Mouse (Mus musculus) frontal cortex, postnatal 14 days (tissue): ENCODE data around the gene Gpr31b.
"Not testable (repeated sequence)": the region's sequence is repeated elsewhere in the genome, so short reads cannot be mapped to it uniquely, and the experiment has no call there.

Experiments
- DNase-seq, 2 experiments: peaks; one replicate each; pipeline ENCODE4 v3.0.0; 2022; ENCODE audit warnings: low spot score in 2 of 2

Gene Gpr31b

DNA sequence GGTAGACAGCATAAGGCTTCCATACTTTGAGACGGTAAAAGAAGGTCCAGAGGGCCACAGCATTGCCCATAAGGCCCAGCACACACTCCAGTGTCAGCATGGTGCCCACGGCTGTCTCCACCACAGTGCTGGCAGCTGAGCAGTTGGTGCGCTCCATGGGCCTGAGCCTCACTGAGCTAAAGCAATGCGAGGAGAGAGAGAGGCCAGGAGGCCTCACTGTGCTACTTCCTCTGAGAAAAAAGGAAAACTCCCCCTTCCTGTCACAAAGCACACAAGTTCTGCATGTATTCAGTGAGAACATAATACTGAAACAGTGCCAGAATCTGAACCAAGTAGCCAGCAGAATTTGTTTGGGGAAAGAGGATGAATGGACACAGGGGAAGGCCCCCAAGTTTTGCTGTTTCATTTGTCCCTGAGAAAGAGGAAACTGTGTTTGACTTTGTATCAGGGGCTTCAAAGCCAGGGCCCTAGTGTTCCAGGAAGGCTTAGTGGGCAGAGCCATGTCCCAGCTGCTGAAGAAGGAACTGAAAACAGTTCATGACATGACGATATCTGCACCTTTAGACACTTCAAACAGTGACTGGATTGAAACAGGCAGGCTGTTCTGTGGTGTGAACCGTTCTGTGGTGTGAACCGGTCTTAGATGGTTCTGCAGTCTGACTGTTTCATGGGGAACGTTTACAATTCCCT lies at the start of gene Gpr31b:
Gene Gpr31b, minus strand, starts transcription at position 173 of the 690 bp plus-strand sequence.
- not testable (repeated sequence) for DNase-seq

DNA sequence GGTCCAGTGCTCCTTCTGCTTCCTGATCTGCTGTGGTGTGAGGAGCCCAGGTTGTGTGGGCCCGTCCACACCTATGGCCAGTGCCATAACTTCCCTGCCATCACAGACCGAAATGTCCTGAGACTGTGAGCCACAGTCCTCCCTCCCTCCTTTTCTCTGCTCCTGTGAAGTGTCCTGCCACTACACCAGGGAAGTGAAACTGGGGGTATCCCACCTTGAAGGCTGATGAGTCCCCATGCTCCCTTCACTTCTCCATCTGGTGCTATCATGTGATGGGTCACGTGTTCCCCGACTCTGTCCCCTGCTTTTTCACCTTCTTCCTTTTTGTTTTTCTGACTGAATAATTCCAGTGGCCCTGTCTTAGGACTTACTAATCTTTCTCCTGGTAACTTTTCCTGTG lies 40.9 kb upstream of the Gpr31b start:
- not testable (repeated sequence) for DNase-seq

DNA sequence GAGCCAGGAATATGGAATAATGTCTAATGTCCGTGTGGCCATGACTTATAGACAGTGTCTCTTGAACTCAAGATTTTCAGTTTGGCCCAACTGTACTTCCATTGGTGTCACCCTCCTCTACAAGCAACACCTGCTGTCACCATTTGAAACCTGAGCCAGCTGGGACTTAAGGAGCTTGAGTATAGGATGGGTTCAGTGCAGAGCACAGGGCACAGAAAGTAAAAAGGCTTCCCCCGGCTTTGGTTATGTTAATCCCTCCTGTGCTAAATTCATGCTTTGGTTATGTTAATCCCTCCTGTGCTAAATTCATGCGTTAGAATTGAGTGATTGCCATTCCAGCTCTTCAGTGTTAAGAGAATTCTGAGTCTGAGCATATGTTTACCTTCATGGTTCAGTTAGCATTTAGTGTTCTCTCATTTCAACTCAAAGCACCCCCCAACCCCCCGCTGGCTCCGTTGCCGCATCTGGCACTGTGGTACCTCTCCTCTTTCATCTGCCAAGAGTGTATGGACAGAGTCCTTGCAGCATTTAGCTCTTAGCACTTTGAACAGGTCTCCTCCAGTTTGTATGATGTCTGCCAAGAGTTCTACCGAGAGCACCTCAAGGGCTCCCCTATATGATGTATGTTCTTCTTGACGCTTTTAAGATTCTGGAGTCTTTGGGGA lies 40.1 kb upstream of the Gpr31b start:
- not testable (repeated sequence) for DNase-seq

DNA sequence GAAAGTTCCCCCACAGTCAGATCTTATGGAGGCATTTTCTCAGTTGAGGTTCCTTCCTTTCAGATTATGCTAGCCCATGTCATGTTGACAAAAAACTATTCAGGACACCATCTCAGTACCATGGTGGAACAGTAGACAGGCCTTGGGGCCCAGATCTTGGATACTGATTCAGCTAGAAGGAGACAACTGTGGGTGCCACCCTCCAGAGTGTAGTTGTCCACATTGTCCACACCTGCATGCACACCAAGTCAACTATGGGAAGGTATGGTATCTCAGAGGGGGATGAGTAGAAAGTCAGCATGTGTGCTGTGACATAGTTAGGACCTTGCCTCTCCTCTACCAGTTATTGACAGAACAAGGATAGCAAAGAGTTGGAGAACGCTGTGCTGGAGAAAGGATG lies 39.4 kb upstream of the Gpr31b start:
- not testable (repeated sequence) for DNase-seq

DNA sequence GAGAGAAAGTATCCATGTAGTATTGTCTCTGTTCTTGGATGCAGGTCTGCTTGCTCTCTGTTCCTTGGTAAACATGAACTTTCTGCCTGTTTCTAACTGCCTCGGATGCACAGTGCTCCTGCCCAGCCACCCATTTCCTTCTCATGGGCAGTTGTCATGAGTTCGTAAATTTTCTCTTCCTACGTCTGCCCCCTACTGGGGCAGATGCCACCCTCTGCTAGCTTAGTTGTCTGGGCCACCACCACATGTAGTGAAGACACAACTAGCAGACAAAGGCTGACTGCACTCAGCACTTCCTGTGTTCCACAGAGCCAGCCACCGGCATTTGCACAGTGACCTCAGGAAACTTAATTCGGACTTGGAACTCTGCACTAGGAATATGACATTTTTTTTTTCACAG lies 17.1 kb upstream of the Gpr31b start:
- DNase-seq: not testable (repeated sequence)

DNA sequence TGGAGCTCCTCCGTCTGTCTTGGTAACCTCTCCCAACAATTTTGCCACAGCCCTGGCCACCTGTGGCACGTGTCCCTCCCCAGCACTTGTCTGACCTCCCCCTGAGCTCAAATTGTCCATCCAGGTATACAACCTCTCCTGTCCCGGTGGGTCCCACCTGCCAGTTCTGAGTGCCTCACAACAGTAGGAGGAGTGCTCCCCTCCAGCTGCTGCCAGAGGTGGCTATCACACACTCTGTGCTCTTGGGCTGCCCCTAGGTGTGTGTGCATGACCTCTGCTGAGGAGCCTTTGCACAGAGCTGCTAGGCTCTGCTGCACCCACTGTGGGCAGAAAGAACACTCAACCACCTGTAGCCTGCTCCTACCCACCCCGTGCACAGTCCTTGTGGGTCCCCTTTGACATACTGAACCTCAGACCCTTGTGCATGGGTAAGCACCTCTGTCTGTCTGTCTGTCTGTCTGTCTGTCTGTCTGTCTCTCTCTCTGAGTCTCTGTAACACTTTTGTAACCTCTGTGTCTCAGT lies 15.8 kb upstream of the Gpr31b start:
- DNase-seq: not testable (repeated sequence)

DNA sequence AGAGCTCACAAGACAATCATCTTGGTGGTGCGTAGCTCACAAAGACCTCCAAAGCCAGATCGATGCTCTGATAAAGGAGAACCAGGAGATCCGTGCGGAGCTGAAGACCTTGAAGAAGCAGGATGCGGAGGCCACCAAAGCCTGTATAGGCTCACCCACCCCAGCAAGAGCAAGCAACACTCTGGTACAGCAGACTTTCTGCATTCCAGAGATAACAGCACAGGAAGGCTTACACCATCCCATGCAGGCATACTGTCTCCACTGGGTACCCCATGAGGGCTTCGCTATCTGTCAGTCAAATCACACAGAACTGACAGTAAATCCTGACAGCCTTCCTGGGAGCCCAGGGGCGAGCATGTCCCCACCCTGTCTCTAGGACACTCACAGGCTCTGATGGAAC lies 10.8 kb upstream of the Gpr31b start:
- not testable (repeated sequence) for DNase-seq

DNA sequence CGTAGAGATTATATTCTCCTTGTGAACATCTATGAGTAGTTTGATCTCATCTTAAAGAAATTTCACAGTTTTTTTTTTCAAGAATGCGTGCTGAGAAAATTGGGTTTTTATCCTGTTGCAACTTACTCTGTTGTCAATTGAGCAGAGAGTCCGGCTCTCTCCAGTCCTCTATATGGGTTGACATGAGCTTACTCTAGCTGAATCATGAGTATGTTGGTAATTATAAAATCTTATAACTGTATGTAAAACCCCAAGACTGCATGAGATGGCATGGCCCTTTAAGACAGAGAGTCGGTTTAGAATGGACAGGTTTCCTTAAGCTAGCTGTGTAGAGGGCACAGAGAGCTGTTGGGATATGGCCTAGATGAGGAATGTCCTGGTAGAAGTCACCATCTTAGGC lies 8.7 kb upstream of the Gpr31b start, which contains the start of gene Tcp10b:
Gene Tcp10b, plus strand, starts transcription at position 301 of the 400 bp plus-strand sequence.
- not testable (repeated sequence) for DNase-seq

DNA sequence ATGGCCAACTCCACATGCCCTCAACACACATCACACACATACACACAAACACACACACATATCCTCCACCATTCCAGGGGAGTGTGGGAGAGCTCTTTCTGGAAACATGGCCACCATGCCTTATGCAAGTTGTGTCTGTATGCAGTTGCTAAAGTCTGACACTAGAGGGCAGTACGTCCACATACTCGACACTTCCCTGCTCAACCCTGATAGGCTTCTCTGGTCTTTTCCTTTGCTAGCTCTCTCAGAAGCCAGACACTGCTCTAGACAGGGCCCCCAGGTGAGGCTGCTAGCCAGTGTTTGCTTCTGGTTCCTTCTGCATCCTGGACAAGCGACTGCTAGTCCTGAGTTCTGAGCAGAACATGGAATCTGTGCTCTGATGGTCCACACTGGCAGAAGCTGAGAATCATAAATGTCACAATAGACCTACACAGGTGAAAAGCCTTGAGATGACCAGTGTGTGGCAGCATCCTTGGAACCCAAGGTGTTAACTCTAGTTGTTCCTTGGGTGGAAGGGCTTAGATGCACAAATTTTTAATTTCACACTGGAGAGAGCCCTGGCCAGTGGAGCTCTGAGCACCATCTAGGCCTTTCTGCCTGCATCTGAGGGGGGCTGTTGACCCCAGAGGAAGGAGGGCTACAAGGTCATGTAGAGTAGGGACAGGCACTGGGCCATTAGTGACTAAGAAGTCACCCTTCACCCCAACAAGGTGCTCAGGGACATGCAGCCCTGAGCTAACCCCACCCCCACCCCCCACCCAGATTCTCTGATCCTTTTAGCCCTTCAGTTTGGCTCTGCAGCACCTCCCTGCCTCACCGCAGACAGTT lies 8.0 kb downstream of the Gpr31b start:
- DNase-seq: peak; percentile 49 to 58

DNA sequence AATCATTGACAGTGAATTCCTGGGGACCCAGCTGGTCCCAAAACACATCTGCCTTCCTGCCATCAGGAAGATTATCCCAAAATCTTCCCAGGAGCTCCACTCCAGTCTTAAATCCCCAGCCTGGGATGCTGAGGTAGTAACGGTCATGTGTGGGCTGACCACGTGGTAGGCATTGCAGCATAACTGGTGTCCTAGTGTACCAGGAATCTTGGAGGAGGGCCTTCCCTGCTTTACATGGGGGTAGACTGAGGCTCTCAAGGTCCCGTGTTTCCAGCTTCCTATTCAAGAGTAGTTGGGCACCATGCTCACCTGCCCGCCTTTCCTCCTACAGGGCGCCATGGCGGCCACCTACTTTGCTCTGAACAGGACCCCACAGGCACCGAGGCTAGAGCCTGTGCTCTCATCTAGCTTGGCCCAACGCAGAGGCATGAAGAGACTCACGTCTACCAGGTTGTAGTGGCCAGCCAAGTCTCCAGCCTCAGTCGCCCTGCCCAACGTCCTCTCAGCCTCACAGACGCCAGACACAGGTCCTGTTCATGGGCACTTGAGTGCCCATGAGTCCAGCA lies 15.4 kb downstream of the Gpr31b start:
- not testable (repeated sequence) for DNase-seq

DNA sequence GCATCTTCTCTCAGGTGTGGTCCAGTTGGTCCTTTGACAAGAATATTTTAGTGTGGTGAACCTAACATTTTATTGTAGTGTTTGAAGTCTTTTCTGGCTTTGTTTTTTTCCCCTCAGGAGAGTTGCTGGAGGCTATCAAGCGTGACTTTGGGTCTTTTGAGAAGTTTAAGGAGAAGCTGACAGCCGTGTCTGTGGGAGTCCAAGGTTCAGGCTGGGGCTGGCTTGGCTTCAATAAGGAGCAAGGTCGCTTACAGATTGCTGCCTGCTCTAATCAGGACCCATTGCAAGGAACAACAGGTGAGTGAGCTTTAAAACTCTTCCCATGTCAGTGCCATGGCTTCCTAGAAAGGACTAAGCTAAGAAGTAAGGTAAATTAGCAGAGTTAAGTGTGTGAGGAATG lies 38.8 kb downstream of the Gpr31b start:
- DNase-seq: no peak

DNA sequence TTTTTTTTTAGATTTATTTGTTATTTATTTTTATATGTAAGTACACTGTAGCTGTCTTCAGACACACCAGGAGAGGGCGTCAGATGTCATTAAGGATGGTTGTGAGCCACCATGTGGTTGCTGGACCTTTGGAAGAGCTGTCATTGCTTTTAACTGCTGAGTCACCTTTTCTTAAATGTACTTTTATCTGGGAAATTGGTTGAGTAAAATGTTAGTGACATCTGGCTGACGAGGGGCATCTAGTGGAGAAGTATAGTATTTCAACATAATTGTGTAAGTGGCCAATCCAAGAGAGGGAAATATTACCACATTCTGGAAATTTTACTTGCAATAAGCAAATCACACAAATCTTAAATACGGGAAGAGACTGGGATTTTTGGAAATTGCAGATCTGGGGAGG lies 42.2 kb downstream of the Gpr31b start:
- no peak for DNase-seq

DNA sequence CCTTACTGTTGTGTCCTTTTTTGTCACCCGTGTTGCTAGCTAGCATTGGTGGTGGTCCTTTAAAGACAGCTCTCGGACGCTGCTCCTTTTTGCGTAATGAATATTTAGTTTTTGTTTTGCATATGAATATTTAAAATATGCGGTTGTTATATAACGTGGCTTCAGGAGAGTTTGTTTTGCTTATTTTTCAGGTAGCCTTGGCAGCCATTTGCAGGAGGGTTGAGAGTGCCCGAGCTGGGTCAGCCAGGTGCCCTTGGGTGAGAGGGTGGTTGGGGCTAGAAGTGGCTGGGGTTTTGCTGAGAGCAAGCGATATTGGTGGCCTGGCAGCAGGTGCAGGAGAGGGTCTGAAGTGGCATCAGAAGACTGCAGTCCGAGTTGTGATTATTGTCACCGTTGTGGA lies 43.6 kb downstream of the Gpr31b start:
- DNase-seq: no peak

DNA sequence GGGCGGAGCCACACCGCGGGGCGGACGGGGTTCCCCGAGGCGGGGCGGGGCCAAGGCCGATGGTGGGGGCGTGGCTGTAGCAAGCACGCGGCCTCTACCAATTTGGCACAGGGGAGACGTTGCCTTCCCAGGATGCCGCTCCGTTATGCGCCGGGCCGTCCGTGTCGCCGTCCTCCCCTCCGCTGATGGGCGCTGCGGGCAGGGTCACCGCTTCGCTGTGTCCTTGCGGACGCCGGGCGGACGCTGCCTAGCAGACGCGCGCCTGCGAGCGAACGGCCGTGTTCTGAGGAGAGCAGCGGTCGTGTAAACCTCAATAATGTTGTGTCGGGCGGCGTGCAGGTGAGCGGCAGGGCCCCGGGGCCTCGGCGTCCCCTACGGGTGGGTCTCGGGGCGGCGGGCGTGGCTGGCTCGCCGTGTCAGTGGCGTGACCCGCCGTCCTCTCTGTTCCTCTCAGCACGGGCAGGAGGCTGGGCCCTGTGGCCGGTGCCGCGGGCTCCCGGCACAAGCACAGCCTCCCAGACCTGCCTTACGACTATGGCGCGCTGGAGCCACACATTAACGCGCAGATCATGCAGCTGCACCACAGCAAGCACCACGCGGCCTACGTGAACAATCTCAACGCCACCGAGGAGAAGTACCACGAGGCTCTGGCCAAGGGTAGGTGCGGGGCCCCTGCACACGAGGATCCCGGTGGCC lies 44.2 kb downstream of the Gpr31b start:
- peak; percentile 94 to 97 for DNase-seq

DNA sequence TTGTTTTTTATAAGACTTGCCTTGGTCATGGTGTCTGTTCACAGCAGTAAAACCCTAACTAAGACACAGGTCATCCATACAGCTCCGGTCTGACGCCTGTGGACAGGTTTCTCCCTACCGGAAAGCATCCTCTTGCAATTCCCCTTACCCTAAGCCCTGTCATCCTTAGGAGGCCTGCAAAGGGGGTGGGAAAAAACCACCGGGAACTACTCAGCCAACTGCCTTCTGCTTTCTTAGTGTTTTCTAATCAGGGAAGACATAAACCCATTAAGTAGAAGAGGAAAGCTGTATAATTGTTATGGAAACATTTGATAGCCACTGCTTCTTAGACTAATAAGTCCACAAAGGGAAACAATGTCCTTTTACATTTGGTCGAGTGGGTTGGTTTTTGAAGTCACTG lies 45.1 kb downstream of the Gpr31b start:
- DNase-seq: no peak

DNA sequence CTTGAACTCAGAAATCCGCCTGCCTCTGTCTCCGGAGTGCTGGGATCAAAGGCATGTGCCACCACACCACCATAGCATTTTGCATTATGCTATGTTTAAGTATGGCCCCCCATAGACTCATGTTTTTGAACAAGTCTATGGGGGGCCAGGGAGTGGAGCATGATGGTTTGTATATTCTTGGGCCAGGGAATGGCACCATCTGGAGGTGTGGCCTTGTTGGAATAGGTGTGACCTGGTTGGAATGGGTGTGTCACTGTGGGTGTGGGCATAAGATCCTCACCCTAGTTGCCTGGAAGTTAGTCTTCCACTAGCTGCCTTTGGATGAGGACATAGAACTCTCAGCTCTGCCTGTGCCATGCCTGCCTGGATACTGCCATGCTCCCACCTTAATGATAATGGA lies 45.5 kb downstream of the Gpr31b start, which contains the start of gene Sod2:
Gene Sod2, plus strand, starts transcription at position 301 of the 400 bp plus-strand sequence.
- not testable (repeated sequence) for DNase-seq

DNA sequence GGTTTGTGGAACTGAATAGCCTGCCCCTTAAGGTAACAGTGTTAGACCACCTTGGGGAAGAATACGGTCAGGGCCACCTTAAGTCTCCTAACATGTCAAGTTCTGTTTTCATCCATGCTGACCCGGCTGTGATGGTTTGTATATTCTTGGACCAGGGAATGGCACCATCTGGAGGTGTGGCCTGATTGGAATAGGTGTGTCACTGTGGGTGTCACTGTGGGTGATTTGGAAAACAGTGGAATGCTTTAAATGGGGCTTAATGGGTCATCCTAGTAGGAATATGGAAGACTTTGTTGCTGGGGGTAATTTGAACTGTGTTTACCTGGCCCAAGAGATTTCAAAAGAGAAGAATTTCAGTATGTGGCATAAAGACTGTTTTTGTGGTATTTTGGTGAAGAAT lies 47.7 kb downstream of the Gpr31b start:
- DNase-seq: not testable (repeated sequence)

DNA sequence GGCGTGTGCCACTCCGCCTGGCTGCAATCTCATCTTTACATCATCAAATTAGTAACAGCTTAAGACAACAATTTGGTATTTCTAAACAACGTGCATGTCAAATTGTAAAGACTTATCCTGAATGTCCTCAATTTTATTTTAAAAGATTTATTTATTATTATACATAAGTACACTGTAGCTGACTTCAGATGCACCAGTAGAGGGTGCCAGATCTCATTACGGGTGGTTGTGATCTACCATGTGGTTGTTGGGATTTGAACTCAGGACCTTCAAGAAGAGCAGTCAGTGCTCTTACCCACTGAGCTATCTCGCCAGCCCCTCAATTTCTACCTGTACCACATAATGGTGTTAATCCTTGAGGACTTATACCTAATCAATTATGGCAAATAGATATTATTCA lies 49.9 kb downstream of the Gpr31b start:
- DNase-seq: not testable (repeated sequence)
